Mouse (Mus musculus) lung, postnatal 25 days (tissue): ENCODE measurements around the gene Rtn3.

Source experiments
- DNase-seq: peaks from one replicate; pipeline ENCODE4 v3.0.0; 2022; ENCODE audit warnings: low spot score

The Rtn3 gene

GRCm38 (mm10) chr19:7487680-7488079 is 4.6 kb upstream of the Rtn3 start:
- DNase-seq, result no peak

GRCm38 (mm10) chr19:7484076-7484475 is 995 bp upstream of the Rtn3 start:
- no peak for DNase-seq

GRCm38 (mm10) chr19:7483512-7483882 is 416 bp upstream of the Rtn3 start:
- no peak for DNase-seq

- no peak for DNase-seq
Observed at GRCm38 (mm10) chr19:7482266-7482598, 849 bp downstream of the Rtn3 start.

GRCm38 (mm10) chr19:7481541-7482265 is 1.4 kb downstream of the Rtn3 start:
- DNase-seq, result no peak

GRCm38 (mm10) chr19:7479751-7480248 is 3.3 kb downstream of the Rtn3 start:
- no peak for DNase-seq

- DNase-seq, result no peak
Observed at GRCm38 (mm10) chr19:7470643-7471042, 12.4 kb downstream of the Rtn3 start.

- no peak for DNase-seq
Observed at GRCm38 (mm10) chr19:7467915-7468314, 15.2 kb downstream of the Rtn3 start.

GRCm38 (mm10) chr19:7459370-7459769 is 23.7 kb downstream of the Rtn3 start:
- no peak for DNase-seq

- no peak for DNase-seq
Observed at GRCm38 (mm10) chr19:7458901-7459300, 24.2 kb downstream of the Rtn3 start.

- no peak for DNase-seq
Observed at GRCm38 (mm10) chr19:7456803-7457202, 26.3 kb downstream of the Rtn3 start.

- no peak for DNase-seq
Observed at GRCm38 (mm10) chr19:7445596-7445995, 37.5 kb downstream of the Rtn3 start.

- DNase-seq, result no peak
Observed at GRCm38 (mm10) chr19:7445105-7445504, 38.0 kb downstream of the Rtn3 start.

- peak; percentile 66 for DNase-seq
Observed at GRCm38 (mm10) chr19:7441493-7441892, 41.6 kb downstream of the Rtn3 start.

GRCm38 (mm10) chr19:7438295-7438694 is 44.8 kb downstream of the Rtn3 start:
- no peak for DNase-seq

- peak; percentile 84 for DNase-seq
Observed at GRCm38 (mm10) chr19:7436061-7436970, 46.8 kb downstream of the Rtn3 start.

- DNase-seq, result no peak
Observed at GRCm38 (mm10) chr19:7434887-7435286, 48.2 kb downstream of the Rtn3 start.

- DNase-seq, result no peak
Observed at GRCm38 (mm10) chr19:7425398-7425775, 57.7 kb downstream of the Rtn3 start.

GRCm38 (mm10) chr19:7424590-7425397 is 58.3 kb downstream of the Rtn3 start:
- no peak for DNase-seq

GRCm38 (mm10) chr19:7424131-7424530 is 59.0 kb downstream of the Rtn3 start:
- DNase-seq, result no peak

GRCm38 (mm10) chr19:7423656-7424030 is 59.4 kb downstream of the Rtn3 start:
- DNase-seq, result no peak

GRCm38 (mm10) chr19:7423028-7423655 is 59.9 kb downstream of the Rtn3 start:
- peak; percentile 82 for DNase-seq
